Mouse (Mus musculus): ENCODE measurements around the gene Tgm7.

GRCm38 (mm10) chr2:121045653-121046052 is 63.9 kb downstream of the Tgm7 start:
- TF ChIP-seq POLR2A (IDR thresholded peaks at IDR 0.05; ENCODE audit: borderline replicate concordance, control insufficient read depth, low read depth, low read length) = no peak
- TF ChIP-seq CTCF (IDR thresholded peaks at IDR 0.05; ENCODE audit: control insufficient read depth, insufficient read depth, low read length) = no peak

Data from bone marrow, adult 2 months (tissue).